Mouse (Mus musculus) erythroblast, embryonic 14.5 days (primary cell): Measurements from ENCODE around the gene Map1b.

Source experiments
- GATA1 ChIP-seq: IDR thresholded peaks from 2 replicates; pipeline ENCODE4 v1.6.1; 2012; ENCODE audit warnings: low read length, inconsistent platforms, mixed read lengths
- TAL1 ChIP-seq: IDR thresholded peaks from 3 replicates; pipeline ENCODE4 v1.6.1; 2012; ENCODE audit warnings: low read length, inconsistent platforms, mixed read lengths

DNA sequence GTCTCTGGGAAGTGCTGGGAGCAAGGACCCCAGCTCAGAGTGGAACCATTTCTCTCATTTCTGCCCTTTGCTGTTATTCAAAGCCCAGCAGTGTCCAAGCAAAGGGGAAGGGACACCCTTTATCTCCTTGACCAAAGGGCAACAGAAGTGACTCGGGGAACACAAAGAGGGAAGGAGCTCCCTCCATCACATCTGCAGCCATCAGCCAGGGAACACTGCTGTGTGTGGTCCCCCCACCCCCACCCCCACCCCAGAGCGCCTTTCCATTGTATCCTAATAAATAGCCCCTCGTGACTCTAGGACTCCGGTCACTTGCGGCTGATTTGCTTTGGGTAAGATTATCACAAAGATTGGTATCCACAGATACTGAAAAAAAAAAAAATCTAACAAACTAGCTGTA lies 41.3 kb downstream of the Map1b start:
- TF ChIP-seq GATA1 (no peak), TAL1 (no peak)
